Mouse (Mus musculus) intestine, postnatal 0 days (tissue): Measurements from ENCODE around the gene Tnfrsf18. TPM values are rescaled to one million over a fixed set of nuclear protein-coding genes. Genes with fewer than 3 reads are reported as not detected.
A peak's percentile ranks its signal among the peaks of the same experiment; 100 is the strongest.

Experiments
- ATAC-seq: fragments of 200-750 bp; cut with Nextera tagmentation; 2 replicates; pipeline ENCODE4 v1.8.0; 2017; ENCODE audit warnings: mild to moderate bottlenecking, moderate TSS enrichment, moderate library complexity
- H3K27ac ChIP-seq: fragments of 300-500 bp; sonication (generic); 2 replicates; pipeline ENCODE4 v1.5.1; 2014; ENCODE audit warnings: mild to moderate bottlenecking, low read depth, low read length, moderate library complexity
- H3K27me3 ChIP-seq: fragments of 300-500 bp; sonication (generic); replicated peaks from 2 replicates; pipeline ENCODE4 v1.6.1; 2014; ENCODE audit warnings: low read length, mixed read lengths; ENCODE audit not compliant: control insufficient read depth, insufficient read depth
- H3K36me3 ChIP-seq: fragments of 300-500 bp; sonication (generic); 2 replicates; pipeline ENCODE4 v1.6.1; 2014; ENCODE audit warnings: mild to moderate bottlenecking, moderate library complexity; ENCODE audit not compliant: control insufficient read depth, insufficient read depth
- H3K4me1 ChIP-seq: fragments of 300-500 bp; sonication (generic); replicated peaks from 2 replicates; pipeline ENCODE4 v1.6.1; 2014; ENCODE audit warnings: antibody characterized with exemption, low read length, mixed read lengths; ENCODE audit not compliant: control insufficient read depth, insufficient read depth
- H3K4me2 ChIP-seq: fragments of 300-500 bp; sonication (generic); replicated peaks from 2 replicates; pipeline ENCODE4 v1.6.1; 2014; ENCODE audit warnings: low read depth, mild to moderate bottlenecking, moderate library complexity
- H3K4me3 ChIP-seq: fragments of 300-500 bp; sonication (generic); 2 replicates; pipeline ENCODE4 v1.5.1; 2014; ENCODE audit warnings: low read depth, low read length
- H3K9ac ChIP-seq: fragments of 300-500 bp; sonication (generic); 2 replicates; pipeline ENCODE4 v1.6.1; 2014; ENCODE audit warnings: mild to moderate bottlenecking, low read depth, low read length
- H3K9me3 ChIP-seq: fragments of 300-500 bp; sonication (generic); 2 replicates; pipeline ENCODE4 v1.6.1; 2016; ENCODE audit warnings: mixed run types; ENCODE audit not compliant: control insufficient read depth
- CTCF ChIP-seq: sonication (generic); IDR thresholded peaks from 2 replicates; pipeline ENCODE4 v1.5.1; 2016; ENCODE audit warnings: low read depth, mild to moderate bottlenecking, control low read depth, antibody characterized with exemption, moderate library complexity
- WGBS: fragments of 180-500 bp; shearing (Covaris S2); extraction: QIAGEN DNeasy Blood & Tissue Kit; methylation state at CpG from one replicate; pipeline ENCODE4 v1.1.7; 2014; 5-methylcytosine and 5-hydroxymethylcytosine counted together
- polyA plus RNA-seq: library from polyadenylated mRNA; unstranded; fragments of >200 nt; fragmentation: Nextera tagmentation; extraction: Ambion mirVana; gene quantifications from 2 replicates; pipeline ENCODE4 v1.2.1, GENCODE M21; 2015

The Tnfrsf18 gene
- polyA plus RNA-seq, 1 experiment from 2014 or later, result 0.56 TPM

DNA sequence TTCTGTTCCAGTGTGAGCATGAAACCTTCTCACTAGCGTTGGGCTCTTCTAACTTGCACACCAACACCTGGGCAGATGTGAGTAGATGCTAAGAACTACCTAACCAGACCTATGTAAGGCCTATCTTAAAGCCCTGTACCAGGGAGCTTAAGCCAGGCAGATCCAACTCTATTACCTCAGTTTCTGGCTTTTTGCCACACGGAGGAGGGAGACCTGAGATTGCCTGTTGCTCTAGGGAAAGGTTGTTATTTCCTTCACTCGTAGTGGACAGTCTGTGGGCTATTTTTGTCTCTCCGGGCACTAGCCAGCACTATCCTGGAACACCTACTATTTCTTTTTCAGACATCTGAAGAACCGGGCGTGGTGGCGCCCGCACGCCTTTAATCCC is 38.5 kb downstream of the Tnfrsf18 start:
- TF ChIP-seq CTCF, result no peak
- Histone ChIP-seq H3K36me3 (no peaks in the 10 kb centered on the region), H3K4me1 (no peaks in the 10 kb centered on the region), H3K4me3 (no peak overlapping the region), H3K9ac (no peak overlapping the region), H3K4me2 (no peak overlapping the region), H3K9me3 (no peaks in the 10 kb centered on the region), H3K27me3 (no peaks in the 10 kb centered on the region), H3K27ac (peak overlapping the region; percentile 74)
- ATAC-seq, result no peak
- WGBS, result 64% methylated on average over 9 of the region's 9 CpGs

GRCm38 (mm10) chr4:156065156-156065894 is 39.4 kb downstream of the Tnfrsf18 start:
- TF ChIP-seq CTCF, result no peak
- Histone ChIP-seq H3K36me3 (no peaks in the 10 kb centered on the region), H3K4me2 (no peak overlapping the region), H3K9me3 (no peaks in the 10 kb centered on the region), H3K4me1 (no peaks in the 10 kb centered on the region), H3K9ac (no peak overlapping the region), H3K27ac (no peak overlapping the region), H3K4me3 (no peak overlapping the region), H3K27me3 (no peaks in the 10 kb centered on the region)
- WGBS, result 68% methylated on average over 10 of the region's 10 CpGs
- no peak for ATAC-seq

DNA sequence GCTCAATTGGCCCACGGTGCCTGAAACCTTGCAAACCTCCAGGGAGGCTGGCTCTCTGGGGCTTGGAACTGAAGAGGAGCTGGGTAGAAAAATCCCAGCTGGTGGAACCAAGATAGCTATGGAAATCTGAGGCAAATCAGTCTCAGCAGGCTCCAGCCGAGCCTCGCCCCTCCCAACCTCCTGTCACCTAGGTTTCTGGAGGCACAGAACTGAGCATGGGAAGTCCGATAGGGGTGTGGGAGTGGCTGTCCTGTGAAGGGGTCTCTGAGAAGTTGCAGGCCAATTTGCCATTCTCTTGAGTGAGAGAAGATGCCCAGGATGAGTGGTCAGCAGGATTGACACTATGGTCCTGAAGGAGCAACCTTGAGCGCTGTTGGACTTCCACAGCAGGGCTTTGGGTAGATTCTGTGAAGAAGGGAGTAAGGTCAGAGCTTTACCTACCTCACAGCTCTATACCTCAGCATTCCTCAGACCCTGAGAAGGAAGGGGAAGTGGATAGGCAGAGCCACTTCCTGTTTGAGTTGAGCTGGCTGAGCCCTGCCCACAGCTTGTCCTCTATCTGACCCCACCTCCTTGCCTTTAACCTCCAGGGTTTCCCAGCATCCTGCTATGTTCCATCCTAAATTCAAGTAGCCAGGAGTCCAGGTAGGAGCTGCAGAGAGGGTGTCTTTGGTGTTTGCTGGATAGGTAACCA is 41.4 kb downstream of the Tnfrsf18 start:
- peak; percentile 28; the same call in 1 of the 2 replicates for ATAC-seq
- WGBS, result 51% methylated on average over 5 of the region's 5 CpGs
- no peak overlapping the region for H3K9ac ChIP-seq

DNA sequence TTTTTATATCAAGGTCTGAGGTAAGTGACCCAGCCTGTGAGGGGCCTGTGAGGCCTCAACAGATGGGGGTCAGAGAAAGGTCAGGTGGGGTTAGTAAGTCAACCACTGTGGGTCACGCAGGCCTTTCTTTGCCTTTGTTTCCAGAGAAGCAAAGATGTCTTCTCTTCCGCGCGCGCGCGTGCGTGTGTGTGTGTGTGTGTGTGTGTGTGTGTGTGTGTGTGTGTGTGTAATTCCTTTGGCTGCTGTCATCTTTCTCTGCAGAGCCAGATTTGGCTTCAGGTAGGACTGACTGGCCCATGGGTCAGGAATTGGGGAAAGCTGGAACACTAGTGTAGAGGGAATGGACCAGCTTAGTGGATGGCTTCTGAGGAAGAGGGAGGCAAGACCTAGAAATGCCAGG is 43.7 kb downstream of the Tnfrsf18 start:
- Histone ChIP-seq H3K27ac (no peak overlapping the region), H3K9ac (no peak overlapping the region), H3K4me1 (no peaks in the 10 kb centered on the region), H3K27me3 (no peaks in the 10 kb centered on the region), H3K4me3 (no peak overlapping the region), H3K36me3 (no peaks in the 10 kb centered on the region), H3K9me3 (no peaks in the 10 kb centered on the region), H3K4me2 (no peak overlapping the region)
- ATAC-seq, result no peak
- TF ChIP-seq CTCF, result no peak
- WGBS, result 93% methylated on average over 8 of the region's 8 CpGs

More for the DNA sequence above, 41.4 kb downstream of the Tnfrsf18 start:
- no peak overlapping the region for H3K27ac ChIP-seq
- no peaks in the 10 kb centered on the region for H3K9me3 ChIP-seq
- no peaks in the 10 kb centered on the region for H3K27me3 ChIP-seq
- H3K4me3 ChIP-seq, result no peak overlapping the region
- peak overlapping the region; percentile 24; the same call in 1 of the 2 replicates for H3K4me2 ChIP-seq
- no peaks in the 10 kb centered on the region for H3K4me1 ChIP-seq
- no peaks in the 10 kb centered on the region for H3K36me3 ChIP-seq
- TF ChIP-seq CTCF, result no peak

DNA sequence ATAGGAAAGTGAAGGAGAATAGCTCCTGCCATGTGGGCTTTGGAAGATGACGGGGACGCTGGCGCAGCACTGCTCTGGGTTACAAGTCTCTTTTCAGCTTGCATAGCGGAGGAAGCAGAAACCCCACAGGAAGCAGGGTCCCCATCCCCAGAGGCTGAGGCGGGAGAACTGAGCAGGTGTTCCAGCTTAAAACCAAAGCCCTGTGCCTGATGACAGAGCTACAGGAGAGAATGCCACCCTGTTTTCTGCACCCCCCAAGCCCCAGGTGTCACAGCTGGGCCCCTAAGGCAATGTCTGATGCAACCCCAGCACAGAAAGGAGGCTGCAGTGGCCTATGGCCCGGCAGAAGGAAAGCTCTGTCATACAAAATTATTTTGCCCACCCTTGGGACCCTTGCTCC is 44.3 kb downstream of the Tnfrsf18 start:
- Histone ChIP-seq H3K27me3 (no peaks in the 10 kb centered on the region), H3K4me2 (no peak overlapping the region), H3K9ac (no peak overlapping the region), H3K36me3 (no peaks in the 10 kb centered on the region), H3K4me3 (no peak overlapping the region), H3K27ac (no peak overlapping the region), H3K9me3 (no peaks in the 10 kb centered on the region), H3K4me1 (no peaks in the 10 kb centered on the region)
- TF ChIP-seq CTCF, result no peak
- WGBS, result 67% methylated on average over 6 of the region's 6 CpGs
- ATAC-seq, result no peak

- H3K4me3 ChIP-seq, result no peak overlapping the region
- ATAC-seq, result no peak
- WGBS, result 73% methylated on average over 2 of the region's 2 CpGs
Measured at GRCm38 (mm10) chr4:156070716-156071115, 44.8 kb downstream of the Tnfrsf18 start.

More at GRCm38 (mm10) chr4:156070716-156071115, 44.8 kb downstream of the Tnfrsf18 start:
- TF ChIP-seq CTCF, result no peak
- Histone ChIP-seq H3K27me3 (no peaks in the 10 kb centered on the region), H3K9me3 (no peaks in the 10 kb centered on the region), H3K4me1 (no peaks in the 10 kb centered on the region), H3K4me2 (no peak overlapping the region), H3K27ac (no peak overlapping the region), H3K36me3 (no peaks in the 10 kb centered on the region), H3K9ac (no peak overlapping the region)
